Mouse (Mus musculus) erythroblast, embryonic 14.5 days (primary cell): ENCODE measurements around the gene Tusc2.

Experiments used
- GATA1 ChIP-seq: IDR thresholded peaks from 2 replicates; pipeline ENCODE4 v1.6.1; 2012; ENCODE audit warnings: low read length, inconsistent platforms, mixed read lengths
- TAL1 ChIP-seq: IDR thresholded peaks from 3 replicates; pipeline ENCODE4 v1.6.1; 2012; ENCODE audit warnings: low read length, inconsistent platforms, mixed read lengths

GRCm38 (mm10) chr9:107586504-107586903 is 23.4 kb downstream of the Tusc2 start:
- TF ChIP-seq GATA1 (no peak), TAL1 (no peak)
